Mouse (Mus musculus) ES-Bruce4 (cell line): ENCODE measurements around the gene Ccdc134. TPM values are rescaled to one million over a fixed set of nuclear protein-coding genes. Genes with fewer than 3 reads are reported as not detected.

Source experiments
- H3K27ac ChIP-seq: 2 replicates; pipeline ENCODE4 v1.5.1; 2012; ENCODE audit warnings: low read length, inconsistent platforms; ENCODE audit not compliant: insufficient read depth
- H3K27me3 ChIP-seq: 2 replicates; pipeline ENCODE4 v1.6.1; 2012; ENCODE audit warnings: mild to moderate bottlenecking, low read length, inconsistent platforms; ENCODE audit not compliant: control insufficient read depth, poor library complexity, insufficient read depth, severe bottlenecking
- H3K36me3 ChIP-seq: 2 replicates; pipeline ENCODE4 v1.6.1; 2012; ENCODE audit warnings: inconsistent platforms, mild to moderate bottlenecking, low read length, moderate library complexity; ENCODE audit not compliant: control insufficient read depth, poor library complexity, insufficient read depth, severe bottlenecking
- H3K4me1 ChIP-seq: one replicate; pipeline ENCODE4 v1.8.1; 2011; ENCODE audit warnings: low read length; ENCODE audit not compliant: control insufficient read depth, insufficient read depth
- H3K4me3 ChIP-seq: 2 replicates; pipeline ENCODE4 v1.5.1; 2011; ENCODE audit warnings: low read depth, mild to moderate bottlenecking, low read length
- H3K9ac ChIP-seq: 2 replicates; pipeline ENCODE4 v1.6.1; 2012; ENCODE audit warnings: low read depth, mild to moderate bottlenecking, inconsistent platforms; ENCODE audit not compliant: poor library complexity, severe bottlenecking
- H3K9me3 ChIP-seq: replicated peaks from 2 replicates; pipeline ENCODE4 v1.6.1; 2012; ENCODE audit warnings: mild to moderate bottlenecking, low read length, inconsistent platforms; ENCODE audit not compliant: control insufficient read depth, poor library complexity, insufficient read depth, severe bottlenecking
- CTCF ChIP-seq: IDR thresholded peaks from one replicate; pipeline ENCODE4 v1.8.1; 2011; ENCODE audit warnings: low read depth, low read length
- EP300 ChIP-seq: IDR thresholded peaks from 2 replicates; pipeline ENCODE4 v1.6.1; 2011; ENCODE audit warnings: low read depth, low read length; ENCODE audit not compliant: insufficient read depth
- POLR2A ChIP-seq: IDR thresholded peaks from one replicate; pipeline ENCODE4 v1.8.1; 2011; ENCODE audit warnings: low read length; ENCODE audit not compliant: insufficient read depth
- polyA plus RNA-seq: library from polyadenylated mRNA; stranded (reverse); fragments of >200 nt; gene quantifications from 2 replicates; pipeline ENCODE4 v1.2.4, GENCODE M21; 2011; ENCODE audit warnings: low read depth; ENCODE audit not compliant: missing spikeins, insufficient read depth, insufficient read length

Gene Ccdc134
- polyA plus RNA-seq, 1 experiment: 15.0 TPM

GRCm38 (mm10) chr15:82170437-82171377, 43.0 kb downstream of the Ccdc134 start:
- Histone ChIP-seq H3K4me1 (peaks cover 2% of the 10 kb centered on the region), H3K9me3 (no peaks in the 10 kb centered on the region), H3K27ac (no peak overlapping the region), H3K27me3 (no peaks in the 10 kb centered on the region), H3K36me3 (peaks cover 32% of the 10 kb centered on the region), H3K4me3 (no peak overlapping the region), H3K9ac (no peak overlapping the region)
- TF ChIP-seq CTCF (no peak), EP300 (no peak), POLR2A (no peak)

- peaks cover 49% of the 10 kb centered on the region for H3K36me3 ChIP-seq
- no peak for TF ChIP-seq CTCF
- TF ChIP-seq EP300: no peak
- no peak for TF ChIP-seq POLR2A
- H3K27ac ChIP-seq: no peak overlapping the region
- no peaks in the 10 kb centered on the region for H3K9me3 ChIP-seq
- H3K9ac ChIP-seq: no peak overlapping the region
- no peaks in the 10 kb centered on the region for H3K4me1 ChIP-seq
- H3K4me3 ChIP-seq: no peak overlapping the region
- no peaks in the 10 kb centered on the region for H3K27me3 ChIP-seq
Observed at GRCm38 (mm10) chr15:82172648-82173047, 44.9 kb downstream of the Ccdc134 start.

GRCm38 (mm10) chr15:82175091-82175490, 47.4 kb downstream of the Ccdc134 start:
- no peak for TF ChIP-seq EP300
- no peak for TF ChIP-seq CTCF
- TF ChIP-seq POLR2A: no peak
- Histone ChIP-seq H3K27ac (no peak overlapping the region), H3K9ac (no peak overlapping the region), H3K4me3 (no peak overlapping the region), H3K36me3 (peaks cover 73% of the 10 kb centered on the region), H3K27me3 (no peaks in the 10 kb centered on the region), H3K9me3 (no peaks in the 10 kb centered on the region), H3K4me1 (no peaks in the 10 kb centered on the region)

GRCm38 (mm10) chr15:82177743-82178290, 50.1 kb downstream of the Ccdc134 start:
- Histone ChIP-seq H3K9me3 (peaks cover 12% of the 10 kb centered on the region), H3K4me1 (no peaks in the 10 kb centered on the region)
- TF ChIP-seq CTCF (no peak), EP300 (no peak), POLR2A (no peak)

GRCm38 (mm10) chr15:82181131-82181530, 53.4 kb downstream of the Ccdc134 start:
- Histone ChIP-seq H3K27me3 (no peaks in the 10 kb centered on the region), H3K9ac (no peak overlapping the region), H3K4me3 (no peak overlapping the region), H3K27ac (no peak overlapping the region), H3K36me3 (peaks cover 84% of the 10 kb centered on the region), H3K9me3 (peaks cover 12% of the 10 kb centered on the region), H3K4me1 (no peaks in the 10 kb centered on the region)
- TF ChIP-seq EP300: no peak

More at GRCm38 (mm10) chr15:82177743-82178290, 50.1 kb downstream of the Ccdc134 start:
- H3K27me3 ChIP-seq: no peaks in the 10 kb centered on the region
- peaks cover 84% of the 10 kb centered on the region for H3K36me3 ChIP-seq
- no peak overlapping the region for H3K27ac ChIP-seq
- H3K9ac ChIP-seq: no peak overlapping the region; the same call in 1 of the 2 replicates
- no peak overlapping the region for H3K4me3 ChIP-seq

GRCm38 (mm10) chr15:82182311-82182710, 54.6 kb downstream of the Ccdc134 start:
- no peaks in the 10 kb centered on the region for H3K27me3 ChIP-seq
- H3K4me1 ChIP-seq: peaks cover 2% of the 10 kb centered on the region
- H3K36me3 ChIP-seq: peaks cover 77% of the 10 kb centered on the region
- no peak overlapping the region for H3K4me3 ChIP-seq
- TF ChIP-seq EP300 (no peak), CTCF (peak; percentile 33)
- H3K27ac ChIP-seq: no peak overlapping the region
- no peak overlapping the region for H3K9ac ChIP-seq
- peaks cover 12% of the 10 kb centered on the region for H3K9me3 ChIP-seq
